Mouse (Mus musculus): Measurements from ENCODE around the gene Chst5.
"Not testable (repeated sequence)": the region's sequence is repeated elsewhere in the genome, so short reads cannot be mapped to it uniquely, and the experiment has no call there.

Chst5 gene

GRCm38 (mm10) chr8:111909621-111910450 lies at the start of gene Chst5:
TSS of gene Chst5 (minus strand) at chr8:111910447.
- peak; percentile 57 to 67 for DNase-seq

- DNase-seq, result peak; percentile 42 to 71
Observed at GRCm38 (mm10) chr8:111957231-111957630, 47.0 kb upstream of the Chst5 start.

GRCm38 (mm10) chr8:111955879-111956278 lies 45.6 kb upstream of the Chst5 start:
- DNase-seq, result no peak

GRCm38 (mm10) chr8:111954844-111955594 lies 44.8 kb upstream of the Chst5 start:
- DNase-seq, result no peak

- peak; percentile 77 to 80 for DNase-seq
Observed at GRCm38 (mm10) chr8:111951936-111952335, 41.7 kb upstream of the Chst5 start.

- peak; percentile 30 to 34 for DNase-seq
Observed at GRCm38 (mm10) chr8:111951317-111951716, 41.1 kb upstream of the Chst5 start.

- no peak for DNase-seq
Observed at GRCm38 (mm10) chr8:111950846-111951245, 40.6 kb upstream of the Chst5 start.

- DNase-seq, result peak; percentile 69 to 81
Observed at GRCm38 (mm10) chr8:111947954-111948353, 37.7 kb upstream of the Chst5 start.

GRCm38 (mm10) chr8:111947144-111947543 lies 36.9 kb upstream of the Chst5 start:
- DNase-seq, result no peak

GRCm38 (mm10) chr8:111943544-111943943 lies 33.3 kb upstream of the Chst5 start:
- no peak for DNase-seq

- peak in 1 of 2 experiments; percentile 62 for DNase-seq
Observed at GRCm38 (mm10) chr8:111941101-111941454, 30.8 kb upstream of the Chst5 start.

- DNase-seq, result peak; percentile 98 to 99
Observed at GRCm38 (mm10) chr8:111940171-111941100, 30.2 kb upstream of the Chst5 start, which contains the start of gene Gabarapl2. TSS of gene Gabarapl2 (plus strand) at chr8:111940703.

GRCm38 (mm10) chr8:111939516-111940142 lies 29.4 kb upstream of the Chst5 start:
- peak; percentile 69 to 72 for DNase-seq

GRCm38 (mm10) chr8:111938076-111938985 lies 28.1 kb upstream of the Chst5 start:
- DNase-seq, result not testable (repeated sequence)

GRCm38 (mm10) chr8:111937184-111937583 lies 26.9 kb upstream of the Chst5 start:
- no peak for DNase-seq

- DNase-seq, result no peak
Observed at GRCm38 (mm10) chr8:111934201-111934600, 24.0 kb upstream of the Chst5 start.

GRCm38 (mm10) chr8:111933348-111934076 lies 23.3 kb upstream of the Chst5 start, which contains the start of gene Tmem231:
TSS of gene Tmem231 (minus strand) at chr8:111933881.
- DNase-seq, result peak; percentile 94 to 95

- DNase-seq, result peak; percentile 68 to 76
Observed at GRCm38 (mm10) chr8:111932580-111933336, 22.5 kb upstream of the Chst5 start.

- no peak for DNase-seq
Observed at GRCm38 (mm10) chr8:111931721-111932120, 21.5 kb upstream of the Chst5 start.

Data from cerebellum, postnatal 25 days (tissue).